Mouse (Mus musculus): ENCODE measurements at regions not wholly inside any gene's neighbourhood (a gene's known extent, or its start where the extent isn't known, plus 50 kb on each side); places are given as distances from the start of the nearest gene placed in this dataset.

DNA sequence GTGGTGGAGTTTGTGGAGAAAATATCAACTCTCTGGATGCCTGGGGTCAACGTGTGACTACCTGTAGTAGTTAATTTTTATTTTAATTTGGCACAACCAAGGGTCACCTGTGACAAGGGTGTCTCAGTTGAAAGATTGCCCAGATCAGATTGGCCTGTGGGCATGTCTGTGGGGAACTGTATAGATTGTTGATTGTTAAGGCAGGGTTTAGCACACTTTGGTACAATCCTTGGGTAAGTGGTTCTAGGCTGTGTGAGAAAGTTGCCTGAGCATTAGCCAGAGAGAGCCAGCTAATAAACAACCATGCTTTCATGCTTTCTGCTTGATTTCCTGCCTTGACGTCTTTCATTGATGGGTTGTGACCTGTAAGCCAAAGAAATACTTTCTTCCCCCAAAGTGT is 229.3 kb downstream of the Tex36 start:
- DNase-seq, result no peak

DNA sequence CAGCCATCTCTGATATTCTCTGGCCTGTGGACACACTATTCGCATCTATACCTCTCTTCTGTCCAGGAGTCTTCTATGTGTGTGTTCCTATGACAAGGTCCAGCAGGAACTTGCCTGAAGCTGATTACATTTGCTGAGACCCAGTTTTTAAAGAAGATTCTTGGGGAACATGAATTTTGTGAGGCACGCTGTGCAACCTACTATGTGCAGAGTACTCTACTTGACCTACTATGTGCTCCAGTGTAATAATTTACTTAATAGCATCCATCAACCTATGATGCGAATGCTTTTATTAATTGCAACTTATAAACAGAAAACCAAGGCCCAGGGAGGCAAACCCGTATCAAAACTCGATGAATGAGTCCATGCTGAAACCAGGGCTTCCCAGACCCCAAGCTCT is 231.4 kb downstream of the Tex36 start:
- DNase-seq, result no peak

DNA sequence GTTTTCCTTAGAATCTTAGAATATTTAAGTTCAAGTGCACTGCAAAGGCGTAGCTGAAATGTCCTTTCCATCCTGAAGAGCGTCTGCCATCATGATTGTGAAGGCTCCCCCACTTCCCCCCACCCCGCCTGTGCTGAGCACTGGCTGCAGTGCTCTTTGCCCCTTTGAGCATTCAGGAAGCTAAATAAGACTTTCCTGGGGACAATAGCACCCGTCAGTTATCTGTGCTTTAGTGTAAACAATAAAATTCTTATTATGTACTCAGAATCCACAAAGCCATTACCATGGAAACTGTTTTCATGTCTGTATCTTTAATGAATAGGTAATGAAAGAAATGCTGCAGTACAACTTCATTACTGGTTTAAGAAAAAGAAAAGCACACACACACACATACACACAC is 237.4 kb downstream of the Tex36 start:
- DNase-seq, result no peak

DNA sequence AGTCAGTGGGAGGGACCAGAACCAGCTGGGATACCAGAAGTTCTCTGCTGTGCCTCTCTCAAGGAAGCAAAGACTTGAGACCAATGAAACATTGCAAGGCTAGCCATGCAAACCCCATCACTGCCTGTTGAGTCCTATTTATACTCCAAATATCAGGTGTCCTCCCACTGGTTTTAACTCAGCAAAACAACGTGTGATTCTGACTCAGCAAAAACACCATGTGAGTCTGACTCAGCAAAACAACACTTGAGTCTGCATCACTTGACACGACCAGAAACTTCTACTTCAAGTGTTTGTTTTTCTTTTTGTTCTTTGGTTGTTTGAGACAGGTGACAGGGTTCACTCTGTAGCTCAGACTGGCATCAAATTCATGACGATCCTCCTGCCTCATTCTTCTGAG is 204.6 kb upstream of the Ctbp2 start:
- no peak for DNase-seq

DNA sequence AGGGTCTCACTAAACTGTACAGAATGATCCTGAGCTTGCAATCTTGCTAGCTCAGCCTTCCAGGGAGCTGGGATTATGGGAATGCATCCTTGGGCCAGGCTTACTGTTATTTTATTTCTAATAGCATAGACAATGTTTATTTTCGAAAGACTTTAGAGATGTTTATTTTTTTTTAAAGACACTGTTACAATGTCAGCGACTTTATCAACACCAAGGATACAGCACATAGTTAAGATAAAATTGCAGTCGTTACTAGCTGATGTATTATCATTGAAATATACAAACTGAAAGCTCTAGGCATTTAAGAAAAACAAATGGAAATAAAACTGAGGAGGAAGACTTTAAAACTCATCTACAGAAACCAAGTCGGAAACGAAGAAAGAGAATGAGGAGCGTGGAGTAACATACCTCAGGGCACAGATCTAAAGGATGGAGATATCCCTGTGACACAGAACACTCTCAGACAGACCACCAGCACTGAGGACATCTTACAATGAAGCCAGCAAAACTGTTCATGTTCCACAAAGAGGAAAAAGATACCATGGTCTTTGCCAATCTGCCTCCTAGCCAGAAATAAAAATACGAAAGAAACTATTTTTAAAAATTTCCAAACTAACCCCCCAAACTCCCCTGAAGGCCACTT is 201.5 kb upstream of the Ctbp2 start:
- DNase-seq, result no peak

DNA sequence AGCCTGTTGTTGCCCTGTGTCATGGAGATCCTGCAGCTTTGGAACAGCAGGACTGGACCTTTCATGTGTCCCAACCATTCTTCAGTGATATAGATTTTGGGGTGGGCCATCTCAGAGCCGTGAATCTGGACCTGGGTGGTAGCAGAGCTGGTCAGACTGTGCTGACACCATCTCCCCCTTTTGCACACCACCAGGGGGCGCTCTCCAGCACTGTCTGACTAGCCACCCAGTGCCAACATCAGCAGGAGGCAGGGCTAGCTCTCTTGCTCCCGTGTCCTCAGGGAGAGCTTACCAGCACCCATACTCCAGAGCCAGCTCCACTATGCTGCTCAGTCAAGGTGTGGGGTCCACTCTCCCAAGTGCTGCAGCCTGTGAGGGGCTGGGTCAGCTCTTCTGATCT is 199.8 kb upstream of the Ctbp2 start:
- no peak for DNase-seq

DNA sequence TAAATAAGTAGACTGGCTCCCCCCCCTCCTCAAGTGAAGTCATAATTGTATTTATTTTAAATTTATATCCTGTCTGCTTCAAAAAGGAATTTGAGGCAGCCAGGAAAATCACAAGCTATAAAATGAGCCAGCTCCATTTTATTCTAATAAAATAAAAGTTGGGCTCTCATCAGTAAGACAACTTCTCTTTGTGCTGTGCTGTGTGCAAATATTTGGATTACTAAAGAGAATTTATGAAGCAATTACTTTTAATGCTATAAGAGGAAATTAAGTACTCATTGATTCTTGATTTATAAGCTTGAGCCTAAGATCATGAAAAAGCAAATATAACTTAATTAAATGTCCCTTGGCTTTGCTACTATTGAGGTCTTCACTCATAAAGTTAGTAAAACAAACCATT is 193.4 kb upstream of the Ctbp2 start:
- DNase-seq, result no peak

DNA sequence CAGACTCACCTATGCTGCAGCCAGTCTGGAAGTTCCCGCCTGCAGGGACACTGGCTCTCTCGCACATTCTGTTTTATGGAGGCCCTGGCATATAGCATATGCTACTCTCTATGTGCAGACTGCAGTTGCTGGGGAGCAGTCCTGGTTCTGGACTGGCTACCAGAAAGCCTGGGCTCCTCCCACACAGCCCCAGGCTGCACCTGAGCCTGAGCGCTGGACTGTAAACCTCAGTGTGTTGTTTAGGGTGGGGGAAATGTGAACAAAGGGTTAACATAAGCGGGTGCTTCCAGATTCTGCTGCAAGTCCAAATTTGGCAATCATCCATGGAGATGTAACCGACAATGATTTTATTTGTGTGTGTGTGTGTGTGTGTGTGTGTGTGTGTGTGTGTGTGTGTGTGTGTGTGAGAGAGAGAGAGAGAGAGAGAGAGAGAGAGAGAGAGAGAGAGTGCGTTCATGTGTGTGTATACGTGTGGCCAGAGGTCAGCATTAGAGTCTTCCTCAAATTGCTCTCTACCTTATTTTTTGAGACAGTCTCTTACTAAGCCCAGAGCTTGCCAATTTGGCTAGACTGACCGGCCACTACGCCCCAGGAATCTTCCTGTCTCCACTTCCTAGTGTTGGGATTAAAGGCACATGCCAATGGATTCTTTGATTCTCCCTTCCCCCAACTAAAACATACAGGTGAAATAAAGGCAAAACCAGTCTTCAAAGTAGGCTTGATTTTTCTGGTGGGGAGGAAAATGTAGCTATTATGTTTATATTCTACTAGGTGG is 192.7 kb upstream of the Ctbp2 start:
- no peak for DNase-seq

DNA sequence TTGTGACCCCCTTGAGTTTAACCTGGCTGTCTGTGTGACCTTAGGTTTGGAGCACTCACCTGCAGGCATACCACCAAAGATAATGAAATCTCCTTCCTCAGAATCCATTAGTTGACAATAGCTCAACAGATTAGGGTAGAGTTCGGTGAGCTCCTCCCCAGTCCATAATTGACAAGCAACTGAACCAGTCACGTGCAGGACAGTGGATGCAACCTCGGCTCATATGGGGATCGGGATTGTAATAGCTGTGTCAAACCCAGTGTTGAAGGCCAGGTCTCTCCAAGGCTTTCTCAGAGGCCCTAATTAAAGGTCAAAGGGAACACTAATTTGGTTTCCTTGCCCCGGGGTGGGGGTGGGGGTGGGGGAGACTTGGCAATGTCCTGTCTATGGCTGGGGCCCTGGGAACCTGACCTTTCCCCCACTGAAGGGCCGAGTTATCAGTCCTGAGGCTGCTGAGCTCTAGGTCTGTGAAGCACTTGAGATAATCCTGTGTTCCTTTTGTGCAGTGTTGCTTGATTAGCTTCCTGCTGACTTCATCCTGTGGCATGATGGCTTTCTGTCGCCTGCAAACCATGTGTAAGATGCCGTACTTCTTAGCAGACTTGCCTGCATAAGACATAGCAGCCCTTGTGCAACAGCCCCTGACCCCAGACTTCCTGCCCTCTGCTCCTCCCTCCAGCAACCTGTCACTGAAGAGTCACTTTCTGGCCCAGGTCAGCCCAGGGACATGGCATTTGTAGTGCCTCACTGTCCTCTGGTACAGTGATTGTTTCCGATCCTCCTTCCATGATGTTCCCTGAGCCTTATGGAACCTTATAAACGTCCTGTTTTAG is 191.3 kb upstream of the Ctbp2 start:
- DNase-seq, result no peak

DNA sequence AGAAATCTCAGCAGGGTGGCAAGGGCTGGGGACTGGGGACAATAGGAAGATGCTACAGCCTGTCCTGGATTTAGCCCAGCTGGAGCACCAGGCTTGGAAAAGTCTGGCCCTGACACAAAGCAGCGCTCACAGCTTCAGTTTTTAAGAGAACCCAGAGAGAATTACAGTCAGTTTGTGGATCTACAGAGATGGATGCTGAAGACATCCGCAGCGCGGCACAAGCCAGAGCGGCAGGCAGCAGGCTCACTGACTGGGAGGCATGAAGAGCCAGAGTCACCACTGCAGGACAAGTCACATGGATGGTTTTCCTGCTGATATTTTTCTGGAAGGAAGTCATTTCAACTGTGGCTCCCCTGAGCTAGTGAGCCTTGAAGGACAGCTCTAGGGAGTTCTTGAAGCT is 189.0 kb upstream of the Ctbp2 start:
- no peak for DNase-seq

DNA sequence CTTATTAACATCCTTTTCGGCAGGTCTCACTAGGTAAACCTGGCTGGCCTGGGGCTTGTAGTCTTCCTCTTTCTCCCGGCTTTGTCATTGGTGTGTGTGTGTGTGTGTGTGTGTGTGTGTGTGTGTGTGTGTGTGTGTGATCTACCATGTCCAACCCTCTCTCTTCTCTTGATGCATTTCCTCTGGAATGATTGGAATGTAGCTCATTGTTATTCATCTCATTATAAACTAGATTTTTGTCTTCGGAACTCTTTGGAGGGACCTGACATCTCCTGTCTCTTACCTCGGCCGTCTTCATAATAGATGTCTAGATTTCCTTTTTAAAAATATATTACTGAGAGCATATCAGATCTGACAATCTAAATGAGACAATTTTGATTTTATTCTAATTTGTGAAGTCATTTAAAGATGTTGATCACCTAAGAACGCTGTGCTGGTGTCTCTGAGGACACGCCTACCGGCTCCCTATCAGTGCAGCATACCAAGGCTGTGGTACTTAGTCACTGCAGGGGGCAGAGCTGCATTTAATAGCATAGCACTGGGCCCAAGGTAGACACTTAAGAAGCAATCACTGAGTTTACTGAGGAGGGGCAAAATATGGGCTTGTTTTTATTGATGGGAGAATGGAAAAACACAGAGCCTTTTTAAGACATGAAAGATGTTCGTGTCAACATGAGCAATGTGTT is 187.1 kb upstream of the Ctbp2 start:
- DNase-seq, result no peak

DNA sequence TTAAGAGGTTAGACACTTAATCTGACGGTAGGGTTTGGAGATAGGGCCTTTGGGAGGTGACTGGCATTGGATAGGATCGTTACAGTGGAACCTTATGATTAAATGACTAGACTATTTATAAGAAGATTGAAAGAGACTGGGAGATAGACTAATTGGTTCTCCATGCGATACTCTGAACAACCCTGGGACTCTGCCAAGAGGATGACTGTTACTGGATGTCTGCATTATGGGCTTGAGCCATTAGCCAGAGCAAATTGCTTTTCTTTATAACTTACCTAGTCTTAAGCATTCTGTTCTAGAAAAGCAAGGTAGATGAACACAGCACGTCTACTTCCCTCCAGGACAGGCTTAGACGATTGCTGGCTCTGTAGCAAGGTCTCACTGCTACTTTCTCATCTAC is 180.3 kb upstream of the Ctbp2 start:
- DNase-seq, result no peak

DNA sequence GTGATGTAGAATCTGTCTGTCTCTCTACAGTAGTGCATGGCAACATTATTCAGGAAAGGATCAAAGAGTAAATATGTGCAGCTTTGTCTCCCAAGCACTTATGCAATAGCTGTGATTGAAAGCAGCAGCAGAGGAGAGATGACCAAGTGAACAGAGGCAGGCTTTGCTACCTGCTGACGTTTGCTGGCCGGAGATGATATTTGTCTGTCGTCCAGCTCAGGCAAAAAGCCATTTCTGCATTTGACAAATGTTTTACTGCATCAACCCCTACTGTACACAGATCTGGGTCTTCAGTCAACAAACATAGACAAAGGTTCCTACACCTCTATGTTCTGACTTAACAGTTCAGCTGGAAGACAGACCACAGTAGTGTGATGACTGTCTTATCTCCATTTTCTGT is 166.3 kb upstream of the Ctbp2 start:
- no peak for DNase-seq

DNA sequence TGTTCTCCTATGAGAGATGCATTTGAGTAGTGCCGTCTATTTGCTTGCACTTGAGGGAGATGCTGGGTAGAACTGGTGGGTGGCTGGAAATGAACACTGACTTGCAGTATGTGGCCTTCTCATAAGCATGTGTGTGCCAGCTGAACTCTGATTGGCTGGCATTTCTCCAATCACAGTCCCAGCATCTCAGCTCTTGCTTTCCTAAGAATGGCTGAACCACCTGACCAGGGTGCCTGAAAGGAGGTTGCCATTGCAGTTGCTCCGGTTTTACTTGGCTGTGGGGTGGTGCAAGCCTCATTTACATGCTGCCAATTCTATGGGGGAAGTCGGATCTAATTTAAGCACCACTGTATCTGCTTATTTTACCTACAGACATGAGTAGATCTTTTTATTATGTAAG is 164.1 kb upstream of the Ctbp2 start:
- no peak for DNase-seq

DNA sequence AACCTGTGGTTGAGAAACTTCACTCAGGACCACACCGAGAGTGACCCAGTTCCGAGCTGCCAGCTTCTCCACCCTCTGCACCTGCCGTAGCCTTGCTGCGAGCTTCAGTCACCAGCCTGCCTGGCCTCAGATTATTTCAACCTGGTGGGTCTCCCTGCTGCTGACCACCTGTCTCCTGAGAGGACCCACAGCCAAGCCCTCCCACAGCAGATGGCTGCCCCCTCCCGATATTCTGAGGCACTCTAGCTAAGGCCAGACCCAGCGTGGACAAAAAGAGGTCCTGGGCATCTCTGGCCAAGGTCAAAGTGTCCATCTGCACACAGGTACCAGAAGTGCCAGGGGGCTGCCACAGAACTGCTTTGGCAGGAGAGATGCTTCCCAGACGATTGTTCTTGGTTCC is 162.7 kb upstream of the Ctbp2 start:
- DNase-seq, result no peak

DNA sequence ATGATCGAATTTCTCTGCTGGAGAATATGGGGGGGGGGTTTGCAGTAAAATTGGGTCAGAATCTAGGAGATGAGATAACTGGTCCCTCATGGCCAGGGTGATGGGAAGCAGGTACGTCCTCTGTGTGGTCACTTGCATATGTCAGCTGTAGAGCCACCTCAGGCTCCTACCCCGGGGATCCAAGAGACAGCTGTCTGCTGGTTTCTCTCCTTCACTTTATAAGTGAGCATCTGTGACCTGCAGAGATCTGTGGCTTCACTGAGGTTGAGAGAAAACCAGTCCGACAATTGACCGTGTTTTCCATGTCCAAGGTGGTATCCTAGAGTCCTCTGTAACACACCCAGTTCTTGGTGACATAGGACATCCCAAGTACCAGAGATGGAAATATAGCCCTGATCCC is 162.1 kb upstream of the Ctbp2 start:
- no peak for DNase-seq

DNA sequence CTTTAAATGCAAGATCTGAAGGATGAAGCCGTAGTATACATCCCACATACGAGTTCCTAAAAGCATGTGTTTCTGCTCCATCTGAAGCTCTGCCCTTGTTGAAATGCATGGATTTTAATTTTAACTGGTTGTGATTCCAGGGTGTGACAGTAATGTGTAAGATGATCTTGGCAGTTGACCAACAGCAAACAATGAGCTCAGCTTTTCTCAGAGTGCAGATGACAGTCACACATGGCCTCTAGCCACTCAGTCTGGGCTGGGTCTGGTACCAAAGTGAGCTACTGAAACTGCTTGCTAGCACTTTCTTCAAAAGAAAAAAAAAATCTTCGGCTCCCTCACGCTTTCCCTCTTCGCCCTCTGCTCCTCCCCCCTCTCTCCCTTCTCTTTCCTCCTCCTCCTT is 138.0 kb upstream of the Ctbp2 start:
- no peak for DNase-seq

DNA sequence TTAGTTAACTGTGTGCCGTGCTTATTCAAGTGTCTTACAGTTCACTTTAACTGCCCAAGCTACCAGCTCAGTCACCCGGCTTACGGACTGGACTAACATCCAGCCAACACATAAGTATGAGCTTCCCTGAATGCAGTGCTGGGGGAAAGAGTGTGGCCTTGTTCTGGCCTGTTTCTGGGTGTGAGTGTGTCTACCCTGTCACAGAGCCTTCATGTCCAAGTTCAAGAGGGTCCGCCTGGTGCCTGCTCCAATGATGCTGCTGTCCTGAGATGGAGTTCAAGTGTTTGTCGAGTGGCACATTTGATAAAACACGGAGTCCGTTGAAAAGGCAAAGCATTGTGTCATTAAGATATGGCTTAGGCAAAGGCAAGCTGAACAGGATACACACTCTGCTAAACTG is 135.0 kb upstream of the Ctbp2 start:
- no peak for DNase-seq

DNA sequence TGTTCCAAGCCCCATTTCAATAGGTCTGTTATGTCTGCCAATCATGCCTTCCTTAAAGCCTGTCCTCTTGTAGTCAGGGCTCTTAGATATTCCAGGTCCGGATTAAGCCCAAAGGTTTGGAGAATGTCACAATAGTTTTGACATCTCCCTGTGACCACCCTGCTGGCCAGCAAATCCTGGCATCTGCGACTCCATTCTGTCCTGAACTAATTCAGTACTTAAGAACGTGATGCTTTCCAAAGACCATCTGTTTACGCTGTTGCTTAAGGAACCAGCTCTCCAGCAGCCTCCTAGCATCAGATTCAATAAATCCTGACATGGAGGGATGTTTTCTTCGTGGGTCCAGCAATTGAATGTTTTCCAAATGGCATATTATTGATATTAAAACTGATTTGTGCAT is 132.7 kb upstream of the Ctbp2 start:
- no peak for DNase-seq

DNA sequence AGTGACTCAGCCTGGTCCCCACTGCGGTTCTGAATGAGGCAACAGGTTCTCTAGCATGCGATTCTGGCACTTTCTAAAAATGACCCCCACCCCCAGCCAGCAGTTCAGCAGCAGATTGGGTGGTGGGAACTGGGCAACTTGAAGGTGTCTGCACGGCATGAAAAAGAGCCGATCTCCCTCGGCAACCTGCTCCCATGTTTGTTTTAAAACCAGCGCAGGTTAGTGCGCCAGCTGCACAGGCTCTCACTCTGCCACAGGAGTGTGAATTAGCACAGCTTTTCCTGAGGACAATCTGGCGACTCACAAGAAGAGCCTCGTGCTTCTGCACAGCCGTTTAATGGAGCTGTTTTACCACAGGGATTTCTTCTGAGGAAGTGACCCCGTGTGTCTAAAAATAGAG is 120.4 kb upstream of the Ctbp2 start:
- DNase-seq, result no peak

DNA sequence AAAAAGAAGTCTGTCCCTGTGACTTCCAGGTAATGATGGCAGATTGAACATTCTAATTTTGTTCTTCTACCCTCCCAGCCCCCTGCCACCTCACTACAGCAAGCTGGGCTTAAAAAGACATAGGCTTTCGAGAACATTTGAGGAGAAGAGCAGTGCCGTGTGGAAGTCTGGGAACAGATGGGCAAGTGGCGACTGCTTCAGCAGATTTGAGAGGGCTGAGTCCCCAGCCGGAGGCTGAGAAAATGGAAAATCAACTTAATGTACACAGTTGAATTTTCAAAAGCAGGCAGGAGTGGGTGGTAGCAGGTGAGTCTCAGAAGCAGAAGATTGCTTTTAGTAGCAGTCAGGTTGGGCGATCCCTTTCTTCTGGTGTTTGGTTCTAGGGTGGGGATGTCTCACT is 110.2 kb upstream of the Ctbp2 start:
- no peak for DNase-seq

DNA sequence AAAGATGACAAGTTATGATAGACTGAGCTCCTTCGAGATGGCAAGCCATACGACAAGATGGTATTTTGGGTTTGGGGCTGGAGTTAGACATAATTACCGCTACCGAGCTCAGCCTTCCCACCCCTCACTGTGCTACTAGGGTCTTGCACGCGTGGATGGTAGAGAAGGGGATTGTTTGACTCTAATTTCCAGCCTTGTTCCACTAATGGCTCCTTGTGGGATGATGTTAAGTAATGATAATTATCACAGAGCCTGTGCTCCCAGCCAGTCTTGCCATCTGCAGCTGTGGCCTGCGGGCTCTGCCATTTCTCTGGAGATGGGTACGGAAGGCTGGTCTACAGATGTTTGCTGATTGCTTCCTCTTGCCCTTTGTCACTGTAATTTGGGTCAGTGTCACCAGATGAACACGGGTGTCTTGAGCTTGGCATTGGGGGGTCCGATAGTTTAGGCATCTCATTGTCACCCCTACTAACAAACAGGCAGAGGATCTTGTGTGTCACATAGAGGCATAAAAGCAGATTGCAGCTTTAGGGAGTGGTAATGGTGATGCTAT is 108.8 kb upstream of the Ctbp2 start:
- DNase-seq, result no peak

DNA sequence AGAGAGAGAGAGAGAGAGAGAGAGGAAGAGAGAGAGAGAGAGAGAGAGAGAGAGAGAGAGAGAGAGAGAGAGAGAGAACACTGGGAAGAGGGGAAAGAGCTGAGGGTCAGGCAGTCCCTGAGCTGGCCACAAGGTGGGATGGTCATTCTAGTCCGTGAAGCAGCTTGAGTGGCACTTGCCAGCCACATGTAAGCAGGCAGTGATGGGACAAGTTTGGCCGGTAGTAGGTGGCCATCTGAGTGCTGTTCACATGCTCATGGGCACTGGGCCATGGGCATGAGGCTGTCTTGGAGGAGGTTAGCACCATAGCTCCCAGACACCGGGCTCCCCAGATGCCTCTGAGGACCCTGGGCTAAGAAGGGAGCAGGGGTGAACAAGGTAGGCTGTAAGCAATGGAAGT is 106.7 kb upstream of the Ctbp2 start:
- DNase-seq, result peak in 1 of 2 experiments; percentile 23

Data from lung, postnatal 4 days (tissue).